Mouse (Mus musculus): ENCODE measurements at regions not wholly inside any gene's neighbourhood (a gene's known extent, or its start where the extent isn't known, plus 50 kb on each side); places are given as distances from the start of the nearest gene placed in this dataset.

GRCm38 (mm10) chr10:25016110-25016509, 88.8 kb upstream of the Arg1 start:
- 68% methylated on average over 9 of the region's 9 CpGs for WGBS
- DNase-seq (ENCODE audit: low spot score) (no peak), ATAC-seq (ENCODE audit: low FRiP score) (no peak)
- Histone ChIP-seq H3K4me1 (replicated peaks; ENCODE audit: control insufficient read depth, insufficient read depth, low read length) (no peaks in the 10 kb centered on the region), H3K4me2 (replicated peaks) (no peak overlapping the region), H3K27me3 (ENCODE audit: control insufficient read depth, insufficient read depth, low read length) (no peaks in the 10 kb centered on the region), H3K27ac (no peak overlapping the region), H3K9ac (no peak overlapping the region), H3K9me3 (ENCODE audit: control insufficient read depth, low read length) (no peaks in the 10 kb centered on the region), H3K4me3 (replicated peaks; ENCODE audit: low read length) (no peak overlapping the region), H3K36me3 (replicated peaks; ENCODE audit: control insufficient read depth, insufficient read depth) (no peaks in the 10 kb centered on the region)

DNA sequence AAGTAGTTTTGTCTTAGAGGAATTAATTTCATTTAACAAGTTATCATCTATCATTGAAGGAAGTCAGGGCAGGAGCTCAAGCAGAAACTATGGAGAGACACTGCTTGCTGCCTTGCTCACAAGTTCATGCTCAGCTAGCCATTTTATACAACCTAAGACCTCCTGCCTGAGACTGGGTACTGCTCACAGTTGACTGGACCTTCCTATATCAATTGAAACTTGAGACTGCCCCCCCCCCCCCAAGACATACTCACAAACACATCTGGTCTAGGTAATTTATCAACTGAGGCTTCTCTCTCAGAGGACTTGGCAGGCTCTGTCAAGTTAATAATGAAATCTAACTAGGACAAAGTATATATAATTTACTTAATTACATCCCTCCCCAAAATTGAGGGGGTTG, 84.8 kb upstream of the Arg1 start:
- Histone ChIP-seq H3K27me3 (ENCODE audit: control insufficient read depth, insufficient read depth, low read length) (no peaks in the 10 kb centered on the region), H3K9me3 (ENCODE audit: control insufficient read depth, low read length) (no peaks in the 10 kb centered on the region), H3K4me1 (replicated peaks; ENCODE audit: control insufficient read depth, insufficient read depth, low read length) (no peaks in the 10 kb centered on the region), H3K9ac (no peak overlapping the region), H3K4me2 (replicated peaks) (no peak overlapping the region), H3K36me3 (replicated peaks; ENCODE audit: control insufficient read depth, insufficient read depth) (no peaks in the 10 kb centered on the region), H3K4me3 (replicated peaks; ENCODE audit: low read length) (no peak overlapping the region), H3K27ac (no peak overlapping the region)
- ATAC-seq (ENCODE audit: low FRiP score): no peak
- no peak for DNase-seq (ENCODE audit: low spot score)

DNA sequence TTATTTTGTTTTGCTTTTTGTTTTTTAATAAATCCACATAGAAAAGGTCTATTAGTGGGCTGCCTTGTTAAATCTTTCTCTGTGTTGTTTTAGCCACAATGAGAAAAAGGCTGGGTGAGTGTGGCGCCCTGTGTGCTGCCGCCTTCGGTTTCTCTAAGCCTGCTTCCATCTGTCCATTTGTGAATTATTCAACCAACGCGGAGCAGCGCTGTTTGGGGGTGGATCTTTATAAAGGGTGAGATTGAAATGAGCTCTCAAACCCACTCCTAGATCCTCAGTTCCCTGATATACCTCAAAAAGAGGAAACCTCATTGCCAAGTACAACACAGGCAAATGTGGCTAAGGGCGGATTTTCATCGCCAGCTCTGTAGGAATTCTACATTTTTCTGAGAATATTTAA, 74.0 kb upstream of the Arg1 start:
- DNase-seq (ENCODE audit: low spot score): no peak
- Histone ChIP-seq H3K27me3 (ENCODE audit: control insufficient read depth, insufficient read depth, low read length) (no peaks in the 10 kb centered on the region), H3K4me3 (replicated peaks; ENCODE audit: low read length) (no peak overlapping the region), H3K27ac (no peak overlapping the region), H3K9ac (no peak overlapping the region), H3K9me3 (ENCODE audit: control insufficient read depth, low read length) (no peaks in the 10 kb centered on the region), H3K4me2 (replicated peaks) (no peak overlapping the region), H3K36me3 (replicated peaks; ENCODE audit: control insufficient read depth, insufficient read depth) (no peaks in the 10 kb centered on the region), H3K4me1 (replicated peaks; ENCODE audit: control insufficient read depth, insufficient read depth, low read length) (no peaks in the 10 kb centered on the region)
- 72% methylated on average over 8 of the region's 8 CpGs for WGBS
- ATAC-seq (ENCODE audit: low FRiP score): no peak

- ATAC-seq (ENCODE audit: low FRiP score) (no peak), DNase-seq (ENCODE audit: low spot score) (no peak)
- Histone ChIP-seq H3K27me3 (ENCODE audit: control insufficient read depth, insufficient read depth, low read length) (no peaks in the 10 kb centered on the region), H3K27ac (no peak overlapping the region), H3K9ac (no peak overlapping the region), H3K4me2 (replicated peaks) (no peak overlapping the region), H3K9me3 (ENCODE audit: control insufficient read depth, low read length) (no peaks in the 10 kb centered on the region), H3K36me3 (replicated peaks; ENCODE audit: control insufficient read depth, insufficient read depth) (no peaks in the 10 kb centered on the region), H3K4me3 (replicated peaks; ENCODE audit: low read length) (no peak overlapping the region), H3K4me1 (replicated peaks; ENCODE audit: control insufficient read depth, insufficient read depth, low read length) (no peaks in the 10 kb centered on the region)
- WGBS: 76% methylated on average over 20 of the region's 20 CpGs
Observed at GRCm38 (mm10) chr10:25000231-25001222, 73.2 kb upstream of the Arg1 start.

GRCm38 (mm10) chr10:24999807-25000206, 72.5 kb upstream of the Arg1 start:
- ATAC-seq (ENCODE audit: low FRiP score): no peak
- no peak overlapping the region for H3K27ac ChIP-seq
- H3K4me1 ChIP-seq (replicated peaks; ENCODE audit: control insufficient read depth, insufficient read depth, low read length): no peaks in the 10 kb centered on the region
- no peaks in the 10 kb centered on the region for H3K27me3 ChIP-seq (ENCODE audit: control insufficient read depth, insufficient read depth, low read length)
- no peak overlapping the region for H3K4me3 ChIP-seq (replicated peaks; ENCODE audit: low read length)
- DNase-seq (ENCODE audit: low spot score): no peak
- no peak overlapping the region for H3K9ac ChIP-seq
- no peak overlapping the region for H3K4me2 ChIP-seq (replicated peaks)
- WGBS: 80% methylated on average over 5 of the region's 5 CpGs
- H3K9me3 ChIP-seq (ENCODE audit: control insufficient read depth, low read length): no peaks in the 10 kb centered on the region
- H3K36me3 ChIP-seq (replicated peaks; ENCODE audit: control insufficient read depth, insufficient read depth): no peaks in the 10 kb centered on the region

- WGBS: 70% methylated on average over 3 of the region's 3 CpGs
- H3K4me1 ChIP-seq (replicated peaks; ENCODE audit: control insufficient read depth, insufficient read depth, low read length): no peaks in the 10 kb centered on the region
- DNase-seq (ENCODE audit: low spot score) (no peak), ATAC-seq (ENCODE audit: low FRiP score) (no peak)
- H3K9ac ChIP-seq: no peak overlapping the region
- no peaks in the 10 kb centered on the region for H3K9me3 ChIP-seq (ENCODE audit: control insufficient read depth, low read length)
- no peak overlapping the region for H3K4me3 ChIP-seq (replicated peaks; ENCODE audit: low read length)
- H3K27ac ChIP-seq: no peak overlapping the region
- H3K4me2 ChIP-seq (replicated peaks): no peak overlapping the region
- no peaks in the 10 kb centered on the region for H3K36me3 ChIP-seq (replicated peaks; ENCODE audit: control insufficient read depth, insufficient read depth)
- H3K27me3 ChIP-seq (ENCODE audit: control insufficient read depth, insufficient read depth, low read length): no peaks in the 10 kb centered on the region
Observed at GRCm38 (mm10) chr10:24997661-24998060, 70.4 kb upstream of the Arg1 start.

DNA sequence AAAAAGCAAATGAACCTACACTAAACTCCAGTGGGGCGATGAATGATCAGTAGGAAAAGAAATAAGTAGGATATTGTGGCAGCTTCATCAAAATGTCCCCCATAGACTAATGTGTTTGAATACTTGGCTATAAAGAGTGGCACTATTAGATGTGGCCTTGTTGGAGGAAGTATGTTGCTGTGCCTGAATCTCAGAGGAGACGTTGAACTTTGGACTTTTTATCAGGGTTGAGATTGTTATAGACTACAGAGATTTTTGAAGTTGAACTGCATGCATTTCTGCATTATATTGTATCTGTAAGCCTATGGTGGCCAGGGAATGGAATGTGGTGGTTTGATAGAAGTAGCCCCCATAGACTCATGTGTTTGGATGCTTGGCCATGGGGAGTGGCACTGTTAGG, 68.5 kb upstream of the Arg1 start:
- DNase-seq (ENCODE audit: low spot score): no peak
- Histone ChIP-seq H3K9ac (no peak overlapping the region), H3K4me2 (replicated peaks) (no peak overlapping the region), H3K4me1 (replicated peaks; ENCODE audit: control insufficient read depth, insufficient read depth, low read length) (no peaks in the 10 kb centered on the region), H3K36me3 (replicated peaks; ENCODE audit: control insufficient read depth, insufficient read depth) (no peaks in the 10 kb centered on the region), H3K9me3 (ENCODE audit: control insufficient read depth, low read length) (no peaks in the 10 kb centered on the region), H3K27me3 (ENCODE audit: control insufficient read depth, insufficient read depth, low read length) (no peaks in the 10 kb centered on the region), H3K4me3 (replicated peaks; ENCODE audit: low read length) (no peak overlapping the region), H3K27ac (no peak overlapping the region)
- 94% methylated on average over 2 of the region's 2 CpGs for WGBS
- ATAC-seq (ENCODE audit: low FRiP score): no peak

DNA sequence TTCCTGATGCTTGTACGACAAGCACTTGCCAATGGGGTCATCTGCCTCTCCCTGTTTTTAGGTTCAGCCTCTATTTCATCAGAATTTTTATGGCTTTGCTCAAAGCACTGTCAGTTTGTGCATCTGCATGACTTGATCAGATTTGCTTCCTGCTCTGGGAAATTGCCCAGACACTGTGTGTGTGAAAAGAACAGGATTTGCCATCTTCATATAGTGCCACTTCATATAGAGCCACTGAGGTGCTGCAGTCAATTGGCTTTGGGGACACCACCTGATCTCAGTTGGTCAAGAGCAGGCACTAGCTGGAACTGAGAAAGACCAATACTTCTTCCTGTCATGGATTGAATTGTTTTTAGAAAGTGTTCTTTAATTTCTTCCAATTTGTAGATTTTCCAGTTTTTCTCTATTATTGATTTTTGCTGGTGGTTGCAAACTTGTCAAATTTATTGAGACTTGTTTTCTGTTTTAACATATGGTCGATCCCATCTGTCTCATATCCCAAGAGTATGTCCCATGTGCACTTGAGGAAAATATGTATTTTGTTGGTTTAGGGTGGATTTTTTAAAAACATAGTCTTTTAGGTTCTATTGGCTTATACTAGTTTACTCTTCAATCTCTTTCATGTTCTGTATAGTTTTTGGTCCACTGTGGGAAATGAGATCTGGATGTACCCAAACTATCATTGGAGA, 62.8 kb upstream of the Arg1 start:
- WGBS: 94% methylated on average over 2 of the region's 2 CpGs
- Histone ChIP-seq H3K9me3 (ENCODE audit: control insufficient read depth, low read length) (no peaks in the 10 kb centered on the region), H3K9ac (no peak overlapping the region), H3K4me1 (replicated peaks; ENCODE audit: control insufficient read depth, insufficient read depth, low read length) (no peaks in the 10 kb centered on the region), H3K4me3 (replicated peaks; ENCODE audit: low read length) (no peak overlapping the region), H3K27me3 (ENCODE audit: control insufficient read depth, insufficient read depth, low read length) (no peaks in the 10 kb centered on the region), H3K27ac (no peak overlapping the region), H3K36me3 (replicated peaks; ENCODE audit: control insufficient read depth, insufficient read depth) (no peaks in the 10 kb centered on the region), H3K4me2 (replicated peaks) (no peak overlapping the region)
- DNase-seq (ENCODE audit: low spot score): no peak
- ATAC-seq (ENCODE audit: low FRiP score): no peak

DNA sequence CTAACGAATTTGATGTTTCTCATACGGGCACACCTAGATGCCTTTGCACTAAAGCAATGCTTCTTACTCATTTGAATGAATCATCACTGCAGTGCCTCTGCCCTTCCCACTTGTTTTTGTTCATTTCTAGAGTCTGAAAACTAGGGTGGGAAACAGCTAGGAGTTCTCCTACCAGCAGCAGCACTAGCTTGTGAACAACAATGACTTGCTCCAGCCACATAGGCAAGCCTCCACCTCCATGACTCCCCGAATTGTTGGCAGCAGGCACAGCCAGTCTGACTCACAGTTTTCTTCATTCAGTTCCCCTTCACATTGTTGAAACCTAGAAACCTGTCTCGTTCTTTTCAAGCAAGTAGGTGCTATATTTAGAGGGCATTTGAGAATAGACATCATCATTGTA, 57.5 kb upstream of the Arg1 start:
- Histone ChIP-seq H3K4me3 (replicated peaks; ENCODE audit: low read length) (no peak overlapping the region), H3K4me1 (replicated peaks; ENCODE audit: control insufficient read depth, insufficient read depth, low read length) (no peaks in the 10 kb centered on the region), H3K27me3 (ENCODE audit: control insufficient read depth, insufficient read depth, low read length) (no peaks in the 10 kb centered on the region), H3K4me2 (replicated peaks) (no peak overlapping the region), H3K9ac (no peak overlapping the region), H3K36me3 (replicated peaks; ENCODE audit: control insufficient read depth, insufficient read depth) (no peaks in the 10 kb centered on the region), H3K27ac (no peak overlapping the region), H3K9me3 (ENCODE audit: control insufficient read depth, low read length) (no peaks in the 10 kb centered on the region)
- 93% methylated on average over 4 of the region's 4 CpGs for WGBS
- no peak for DNase-seq (ENCODE audit: low spot score)
- no peak for ATAC-seq (ENCODE audit: low FRiP score)

Data from hindbrain, embryonic 14.5 days (tissue).